Comparison of ENCODE assay signal across 10 mouse cellular contexts in genomic region chr9:105309553-105310281, GRCm38 (mm10).
A peak's percentile ranks its signal among the peaks of the same experiment; 100 is the strongest.
DNase-seq lines count a peak whose midpoint lies in the region; ATAC-seq lines count a peak whose summit lies in the region.
"Had no signal": no experiment of that assay in that cellular context is flagged by ENCODE, and none has a peak within 500 bp of the region (broad histone marks: within the 10 kb centered on the region; RNA-seq: fewer than 3 reads in every experiment).

No protein-coding gene starts in this region.

- no peak overlapping the region for H3K9ac ChIP-seq in forebrain, embryonic 14.5 days (ENCODE audit: low read length)
- H3K9ac ChIP-seq: embryonic facial prominence, embryonic 15.5 days; liver, embryonic 13.5 days had no signal

- peak; percentile 6 to 13 for DNase-seq in adrenal gland, postnatal 36 days
- DNase-seq in adrenal gland, postnatal 25 days = no peak
- peak; percentile 38 for DNase-seq in 3T3-L1 (ENCODE audit: low read depth, low spot score)
- peak; percentile 84 for DNase-seq in forebrain, embryonic 14.5 days (ENCODE audit: low spot score)
- DNase-seq in left cerebral cortex, postnatal 25 days (ENCODE audit: low spot score in 2 of 2) = peak; percentile 24 to 87
- peak; percentile 75 for DNase-seq in right cerebral cortex, adult 18-20 months
- DNase-seq in cerebellum, adult 8-10 months = no peak
- DNase-seq in B cell, adult 2 months = no peak
- DNase-seq: liver, embryonic 13.5 days had no signal

- peak; percentile 87 for ATAC-seq in forebrain, embryonic 14.5 days

- intact Hi-C loops in left cerebral cortex, postnatal 25 days (cut with DNase I) = loop anchor here (10.0 kb wide), 1 partner anchor 175 kb away; the partner anchor contains the start of gene Nudt16

- H3K36me3 ChIP-seq in forebrain, embryonic 14.5 days (ENCODE audit: control insufficient read depth, insufficient read depth, low read length) = no peaks in the 10 kb centered on the region
- H3K36me3 ChIP-seq: embryonic facial prominence, embryonic 15.5 days; liver, embryonic 13.5 days had no signal

- H3K27me3 ChIP-seq in forebrain, embryonic 14.5 days (replicated peaks; ENCODE audit: control insufficient read depth, insufficient read depth, low read length) = no peaks in the 10 kb centered on the region
- H3K27me3 ChIP-seq: embryonic facial prominence, embryonic 15.5 days; liver, embryonic 13.5 days had no signal

- 0 out of 2 replicates have a peak overlapping the region, but pooled peaks have one; percentile 18 for H3K27ac ChIP-seq in forebrain, embryonic 14.5 days (ENCODE audit: low read depth, low read length)
- H3K27ac ChIP-seq: embryonic facial prominence, embryonic 15.5 days; liver, embryonic 13.5 days had no signal

- no peaks in the 10 kb centered on the region for H3K9me3 ChIP-seq in forebrain, embryonic 14.5 days (replicated peaks; ENCODE audit: control insufficient read depth, low read length)
- H3K9me3 ChIP-seq: embryonic facial prominence, embryonic 15.5 days had no signal

- WGBS in forebrain, embryonic 14.5 days = 40% methylated on average over 9 of the region's 9 CpGs

- H3K4me3 ChIP-seq in forebrain, embryonic 14.5 days (ENCODE audit: low read depth, low read length) = no peak overlapping the region
- H3K4me3 ChIP-seq: embryonic facial prominence, embryonic 15.5 days; liver, embryonic 13.5 days had no signal

- peaks cover 7% of the 10 kb centered on the region; the same call in 1 of the 2 replicates for H3K4me1 ChIP-seq in forebrain, embryonic 14.5 days (ENCODE audit: control insufficient read depth, insufficient read depth, low read length)
- H3K4me1 ChIP-seq: embryonic facial prominence, embryonic 15.5 days; liver, embryonic 13.5 days had no signal

- no peak overlapping the region for H3K4me2 ChIP-seq in forebrain, embryonic 14.5 days (ENCODE audit: low read length)
- H3K4me2 ChIP-seq: embryonic facial prominence, embryonic 15.5 days; liver, embryonic 13.5 days had no signal

Comparison
In these comparisons a context has a peak if more than half of its experiments do, and no peak if none do; other contexts are left out.
1. DNase-seq: peak in adrenal gland, postnatal 36 days (2 of 2), 3T3-L1 (single experiment), forebrain, embryonic 14.5 days (single experiment), left cerebral cortex, postnatal 25 days (2 of 2) and right cerebral cortex, adult 18-20 months (single experiment); none in adrenal gland, postnatal 25 days (single experiment), cerebellum, adult 8-10 months (single experiment) and B cell, adult 2 months (0 of 2).